Mouse (Mus musculus) G1E (cell line): Measurements from ENCODE around the gene Scrn2.

ENCODE experiments used
- CTCF ChIP-seq: IDR thresholded peaks from 2 replicates; pipeline ENCODE4 v1.5.1; 2012; ENCODE audit warnings: low read depth, low read length, inconsistent platforms, mixed read lengths
- TAL1 ChIP-seq: conservative IDR thresholded peaks from 2 replicates; pipeline ENCODE4 v1.6.1; 2012; ENCODE audit warnings: low read depth, low read length, inconsistent platforms, mixed read lengths

DNA sequence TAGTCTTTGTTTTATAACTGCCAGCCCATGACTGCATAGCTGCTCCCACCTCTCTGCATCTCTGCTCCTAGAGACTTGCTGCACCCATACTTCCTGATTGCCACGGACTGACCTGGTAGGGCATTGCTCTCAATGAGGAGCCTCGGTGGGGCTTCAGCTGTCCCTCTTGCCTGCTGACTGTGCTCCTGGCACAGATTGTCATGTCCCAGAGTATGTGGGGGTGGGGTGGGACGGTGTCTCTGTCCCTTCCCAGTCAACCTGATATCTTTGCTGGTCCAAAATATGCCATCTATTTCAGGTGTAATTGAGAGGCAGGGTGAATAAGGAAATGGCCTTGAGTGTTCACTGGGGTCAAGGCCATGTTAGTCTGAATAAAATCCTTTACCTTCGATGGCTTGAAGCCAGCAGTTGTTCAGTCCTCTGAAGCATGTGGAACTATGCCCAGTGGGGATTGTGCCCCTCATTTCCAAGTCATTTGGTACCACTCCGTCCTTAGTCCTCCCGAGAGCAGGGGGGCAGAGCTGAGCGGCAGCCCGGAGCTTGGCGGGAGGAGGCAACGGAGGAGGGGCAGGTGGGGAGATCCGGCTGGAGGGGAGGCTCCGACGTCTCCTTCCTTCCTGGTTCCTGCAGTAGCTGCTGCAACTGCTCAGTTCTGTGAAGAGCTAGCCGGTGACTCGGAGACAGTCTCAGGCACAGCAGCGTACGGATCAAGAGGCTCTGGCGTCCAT is 20.6 kb downstream of the Scrn2 start, which contains the start of gene Osbpl7:
- no peak for TF ChIP-seq CTCF
- TF ChIP-seq TAL1: no peak
